Mouse (Mus musculus): Measurements from ENCODE around the gene Kif2c. TPM values are rescaled to one million over a fixed set of nuclear protein-coding genes. Genes with fewer than 3 reads are reported as not detected.

Gene Kif2c
- polyA plus RNA-seq, 1 experiment from 2014 or later = 76.6 TPM

DNA sequence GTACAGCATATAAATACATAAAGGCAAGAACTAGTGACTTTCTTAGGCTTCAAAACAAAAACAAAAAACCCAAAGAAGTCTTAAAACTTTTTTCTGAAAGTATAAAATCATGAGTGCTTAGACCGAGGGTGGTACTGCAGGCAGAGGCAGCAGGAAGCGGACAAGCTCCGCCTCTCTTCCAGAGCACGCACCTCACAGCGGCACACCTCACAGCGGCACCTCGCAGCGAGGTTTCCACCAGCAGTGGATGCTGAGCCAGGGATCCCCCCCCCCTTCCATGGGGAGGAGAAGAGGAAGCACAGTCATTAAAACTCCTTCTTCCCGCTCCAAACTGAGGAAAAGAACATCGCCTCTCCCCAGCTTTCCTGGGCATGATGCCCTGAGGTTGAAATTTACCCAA, 22.8 kb downstream of the Kif2c start:
- 87% methylated on average over 10 of the region's 10 CpGs for WGBS
- H3K36me3 ChIP-seq = peaks cover 71% of the 10 kb centered on the region

DNA sequence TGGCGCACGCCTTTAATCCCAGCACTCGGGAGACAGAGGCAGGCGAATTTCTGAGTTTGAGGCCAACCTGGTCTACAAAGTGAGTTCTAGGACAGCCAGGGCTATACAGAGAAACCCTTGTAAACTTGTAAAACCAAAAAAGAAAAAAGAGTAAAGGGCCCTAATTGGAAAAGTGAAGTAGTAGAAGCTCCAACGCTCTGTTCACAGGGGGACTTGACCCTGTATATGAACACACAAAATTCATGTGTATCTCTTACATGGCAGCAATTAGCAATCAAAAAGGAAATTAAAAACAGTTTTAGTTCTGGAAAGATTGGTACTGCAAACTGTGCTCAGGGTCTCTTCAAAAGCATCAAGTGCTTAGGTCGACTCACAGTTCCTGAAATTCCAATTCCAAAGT, 26.1 kb downstream of the Kif2c start:
- peak overlapping the region; percentile 99 for H3K27ac ChIP-seq
- peaks cover 70% of the 10 kb centered on the region for H3K36me3 ChIP-seq
- peaks cover 26% of the 10 kb centered on the region for H3K4me1 ChIP-seq (replicated peaks)
- DNase-seq (ENCODE audit: low spot score) = no peak
- H3K9me3 ChIP-seq = no peaks in the 10 kb centered on the region
- peak overlapping the region; percentile 98 for H3K4me3 ChIP-seq
- WGBS = 34% methylated on average over 6 of the region's 6 CpGs
- H3K27me3 ChIP-seq (ENCODE audit: insufficient read depth, poor library complexity, severe bottlenecking) = no peaks in the 10 kb centered on the region

More for the DNA sequence above, 22.8 kb downstream of the Kif2c start:
- Histone ChIP-seq H3K27me3 (ENCODE audit: insufficient read depth, poor library complexity, severe bottlenecking) (no peaks in the 10 kb centered on the region), H3K4me1 (replicated peaks) (peaks cover 4% of the 10 kb centered on the region; the same call in 1 of the 2 replicates), H3K4me3 (no peak overlapping the region), H3K27ac (no peak overlapping the region), H3K9me3 (no peaks in the 10 kb centered on the region)
- DNase-seq (ENCODE audit: low spot score) = no peak

DNA sequence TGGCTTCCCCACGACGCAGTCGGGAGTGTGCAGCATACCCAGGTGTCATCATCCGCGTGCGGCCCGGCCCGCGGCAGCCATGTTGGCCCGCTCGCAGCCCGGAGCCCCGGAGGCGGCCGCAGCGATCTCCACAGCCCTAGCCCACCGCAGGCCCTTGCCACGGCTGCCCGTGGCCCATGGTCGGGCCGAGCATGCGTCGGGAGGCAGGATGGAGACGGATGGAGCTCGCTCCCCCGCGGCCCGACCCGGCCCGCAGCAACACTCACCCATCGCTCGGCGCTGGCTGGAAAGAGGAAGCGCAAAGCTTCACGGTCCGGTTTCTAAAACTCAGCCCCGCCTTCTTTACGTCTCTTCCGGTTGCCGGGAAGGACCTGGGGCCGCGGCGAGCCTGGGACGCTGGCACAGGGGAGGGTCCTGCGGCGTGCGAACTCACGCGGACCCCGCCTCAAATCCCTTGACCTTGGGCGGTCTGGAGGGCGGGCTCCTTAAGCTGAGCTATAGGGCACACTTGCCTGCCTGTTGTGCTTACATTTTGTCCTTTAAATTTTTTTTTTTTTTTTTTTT, 26.6 kb downstream of the Kif2c start, which contains the start of gene Rps8:
Rps8 (minus strand) TSS at position 452 of the 564 bp plus-strand sequence.
- Histone ChIP-seq H3K27me3 (ENCODE audit: insufficient read depth, poor library complexity, severe bottlenecking) (no peaks in the 10 kb centered on the region), H3K9me3 (no peaks in the 10 kb centered on the region), H3K36me3 (peaks cover 70% of the 10 kb centered on the region), H3K27ac (peak within 1 kb of the TSS; percentile 99), H3K4me3 (peak within 1 kb of the TSS; percentile 98), H3K4me1 (replicated peaks) (peaks cover 26% of the 10 kb centered on the region)
- under 1% methylated on average over 52 of the region's 52 CpGs for WGBS
- peak; percentile 91 for DNase-seq (ENCODE audit: low spot score)

DNA sequence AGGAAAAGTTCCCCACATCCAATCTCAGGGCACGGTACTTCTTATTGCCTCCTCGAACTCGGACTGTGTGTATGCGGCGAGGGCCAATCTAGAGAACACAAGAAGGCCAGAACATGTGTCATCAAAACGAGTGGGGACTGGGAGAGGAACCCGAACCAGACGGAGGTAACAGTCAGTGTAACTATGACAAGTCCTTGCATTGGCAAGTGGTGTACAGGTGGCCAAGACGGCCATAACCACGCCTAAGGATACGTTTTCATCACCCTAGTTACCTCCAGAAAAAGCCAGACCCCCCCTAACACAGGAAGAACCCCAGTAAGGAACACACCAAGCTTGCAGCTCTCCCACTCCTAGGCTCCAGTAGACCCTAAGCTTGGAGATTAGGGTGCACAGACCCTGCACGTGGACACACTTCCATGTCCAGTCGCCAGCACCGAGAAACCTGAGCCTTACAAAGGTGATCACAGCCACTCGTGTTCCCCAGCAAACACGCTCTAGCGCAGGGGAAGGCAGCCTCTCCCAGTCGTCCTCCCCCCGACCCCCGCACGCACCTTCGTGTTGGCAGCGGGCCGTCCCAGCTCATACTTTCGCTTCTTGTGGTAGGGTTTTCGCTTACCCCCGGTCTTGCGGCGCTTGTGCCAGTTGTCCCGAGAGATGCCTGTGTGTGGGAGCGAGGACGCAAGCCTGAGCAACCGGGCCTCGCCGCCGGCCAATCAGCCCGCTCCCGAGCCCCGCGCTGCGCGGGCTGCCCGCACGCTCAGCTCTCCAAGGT, 27.2 kb downstream of the Kif2c start:
- peaks cover 26% of the 10 kb centered on the region for H3K4me1 ChIP-seq (replicated peaks)
- peak overlapping the region; percentile 98 for H3K4me3 ChIP-seq
- H3K9me3 ChIP-seq = no peaks in the 10 kb centered on the region
- peaks cover 70% of the 10 kb centered on the region for H3K36me3 ChIP-seq
- H3K27ac ChIP-seq = peak overlapping the region; percentile 99
- H3K27me3 ChIP-seq (ENCODE audit: insufficient read depth, poor library complexity, severe bottlenecking) = no peaks in the 10 kb centered on the region
- no peak for DNase-seq (ENCODE audit: low spot score)
- 3% methylated on average over 44 of the region's 44 CpGs for WGBS

DNA sequence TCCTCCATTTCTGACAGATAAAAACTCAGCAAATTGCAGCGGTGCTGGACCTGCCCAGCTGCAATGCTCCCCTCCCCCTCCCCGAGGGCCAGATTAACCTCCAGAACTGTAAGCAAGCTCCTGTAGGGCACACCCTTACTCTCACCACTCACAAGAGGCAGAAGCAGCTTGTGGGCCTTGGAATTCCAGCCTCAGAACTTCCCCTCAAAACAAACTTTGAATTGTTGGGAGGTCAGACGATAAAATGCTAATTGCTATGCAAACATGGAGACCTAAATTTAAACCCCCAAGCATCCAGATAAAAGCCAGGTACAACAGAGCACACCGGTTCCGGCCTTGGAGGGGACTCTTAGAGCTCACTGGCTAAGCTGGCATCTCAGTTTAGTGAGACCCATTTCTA, 29.7 kb downstream of the Kif2c start:
- Histone ChIP-seq H3K27me3 (ENCODE audit: insufficient read depth, poor library complexity, severe bottlenecking) (no peaks in the 10 kb centered on the region), H3K36me3 (peaks cover 75% of the 10 kb centered on the region), H3K27ac (no peak overlapping the region), H3K4me3 (peak overlapping the region; percentile 11; the same call in 1 of the 2 replicates), H3K4me1 (replicated peaks) (peaks cover 26% of the 10 kb centered on the region), H3K9me3 (no peaks in the 10 kb centered on the region)
- DNase-seq (ENCODE audit: low spot score) = no peak
- 87% methylated on average over 5 of the region's 5 CpGs for WGBS

DNA sequence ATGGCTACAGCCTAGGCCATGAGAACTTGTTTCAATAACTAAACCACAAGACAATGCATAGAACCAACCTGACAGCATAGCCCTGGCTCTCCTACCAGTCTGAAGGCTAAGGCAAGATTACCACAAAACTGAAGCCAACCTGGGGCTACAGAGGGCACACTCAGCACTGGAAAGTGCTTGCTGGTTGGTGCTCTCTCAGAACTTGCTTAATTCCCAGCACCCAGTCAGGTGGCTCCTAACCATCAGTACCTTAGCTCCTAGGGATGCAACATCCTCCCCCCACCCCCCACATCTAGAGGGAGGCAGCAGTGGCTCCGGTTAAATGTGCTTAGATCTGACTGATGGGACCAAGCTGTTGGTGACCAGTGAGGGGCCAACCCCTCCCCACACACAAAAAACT, 31.0 kb downstream of the Kif2c start:
- H3K27ac ChIP-seq = no peak overlapping the region
- 89% methylated on average over 1 of the region's 1 CpGs for WGBS
- H3K27me3 ChIP-seq (ENCODE audit: insufficient read depth, poor library complexity, severe bottlenecking) = no peaks in the 10 kb centered on the region
- H3K36me3 ChIP-seq = peaks cover 79% of the 10 kb centered on the region
- DNase-seq (ENCODE audit: low spot score) = no peak
- H3K9me3 ChIP-seq = no peaks in the 10 kb centered on the region
- no peak overlapping the region for H3K4me3 ChIP-seq
- peaks cover 26% of the 10 kb centered on the region for H3K4me1 ChIP-seq (replicated peaks)

DNA sequence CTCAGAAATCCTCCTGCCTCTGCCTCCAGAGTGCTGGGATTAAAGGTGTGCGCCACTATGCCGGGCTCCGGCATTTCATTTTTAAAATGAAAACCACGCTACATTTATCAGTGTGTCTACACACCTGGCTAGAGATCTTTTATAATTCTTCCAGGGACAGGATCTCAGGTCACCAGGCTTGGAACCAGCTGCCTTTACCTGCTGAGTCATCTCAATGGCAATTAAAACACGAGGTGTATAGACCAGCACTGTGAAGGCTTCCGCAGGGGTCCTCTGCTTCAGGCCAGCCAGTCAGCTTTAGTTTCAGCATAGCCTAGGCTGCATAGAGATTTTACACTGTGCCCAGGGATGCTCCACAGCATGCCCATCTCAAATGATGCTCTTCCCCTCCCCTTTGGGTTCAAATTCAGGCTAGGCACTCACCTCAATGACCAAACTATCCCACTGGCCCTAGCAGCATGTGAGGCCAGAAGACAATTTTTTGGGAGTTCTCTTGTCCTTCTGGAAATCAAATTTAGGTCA, 32.2 kb downstream of the Kif2c start:
- 90% methylated on average over 6 of the region's 6 CpGs for WGBS
- no peak for DNase-seq (ENCODE audit: low spot score)
- H3K36me3 ChIP-seq = peaks cover 78% of the 10 kb centered on the region

DNA sequence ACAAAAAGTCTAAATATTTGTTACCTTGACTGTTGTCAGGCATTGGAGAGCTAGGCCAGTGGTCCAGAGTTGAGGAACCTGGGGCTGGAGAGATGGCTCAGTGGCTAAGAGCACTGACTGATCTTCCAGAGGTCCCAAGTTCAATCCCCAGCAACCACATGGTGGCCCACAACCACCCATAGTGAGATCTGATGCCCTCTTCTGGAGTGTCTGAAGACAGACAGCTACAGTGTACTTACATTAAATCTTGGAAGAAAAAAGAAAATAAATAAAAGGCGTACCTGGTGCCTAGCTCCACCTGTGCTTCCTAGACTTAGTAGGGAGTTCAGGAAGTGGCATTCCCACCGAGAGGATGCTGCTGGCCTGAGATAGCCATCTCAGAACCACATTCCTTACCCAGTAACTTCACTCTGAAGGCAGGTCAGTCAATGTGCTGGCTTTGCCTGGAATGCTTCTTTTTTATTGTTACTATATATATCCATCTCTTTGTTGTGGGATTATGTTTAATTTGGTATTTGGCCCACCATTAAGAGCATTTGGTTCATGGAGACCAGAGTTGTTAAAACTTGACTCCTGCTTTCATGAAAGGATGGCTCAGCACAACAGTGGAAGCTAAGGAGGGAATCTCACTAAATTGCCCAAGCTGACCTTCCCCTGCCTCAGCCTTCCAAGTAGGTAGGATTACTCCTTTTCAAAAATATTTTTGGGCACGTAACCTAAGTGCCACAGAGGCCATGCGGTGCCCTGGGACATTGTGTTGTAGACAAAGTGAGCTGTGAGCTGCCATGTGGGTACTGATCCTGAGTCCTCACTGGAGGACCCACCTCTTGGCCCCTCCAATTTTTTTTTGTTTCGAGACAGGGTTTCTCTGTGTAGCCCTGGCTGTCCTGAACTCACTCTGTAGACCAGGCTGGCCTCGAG, 32.9 kb downstream of the Kif2c start:
- Histone ChIP-seq H3K27me3 (ENCODE audit: insufficient read depth, poor library complexity, severe bottlenecking) (no peaks in the 10 kb centered on the region), H3K4me1 (replicated peaks) (peaks cover 25% of the 10 kb centered on the region), H3K9me3 (no peaks in the 10 kb centered on the region), H3K36me3 (peaks cover 71% of the 10 kb centered on the region), H3K4me3 (no peak overlapping the region), H3K27ac (no peak overlapping the region)
- DNase-seq (ENCODE audit: low spot score) = no peak
- WGBS = 71% methylated on average over 6 of the region's 6 CpGs

More for the DNA sequence above, 32.2 kb downstream of the Kif2c start:
- Histone ChIP-seq H3K4me3 (no peak overlapping the region), H3K27me3 (ENCODE audit: insufficient read depth, poor library complexity, severe bottlenecking) (no peaks in the 10 kb centered on the region), H3K4me1 (replicated peaks) (peaks cover 30% of the 10 kb centered on the region), H3K27ac (no peak overlapping the region), H3K9me3 (no peaks in the 10 kb centered on the region)

DNA sequence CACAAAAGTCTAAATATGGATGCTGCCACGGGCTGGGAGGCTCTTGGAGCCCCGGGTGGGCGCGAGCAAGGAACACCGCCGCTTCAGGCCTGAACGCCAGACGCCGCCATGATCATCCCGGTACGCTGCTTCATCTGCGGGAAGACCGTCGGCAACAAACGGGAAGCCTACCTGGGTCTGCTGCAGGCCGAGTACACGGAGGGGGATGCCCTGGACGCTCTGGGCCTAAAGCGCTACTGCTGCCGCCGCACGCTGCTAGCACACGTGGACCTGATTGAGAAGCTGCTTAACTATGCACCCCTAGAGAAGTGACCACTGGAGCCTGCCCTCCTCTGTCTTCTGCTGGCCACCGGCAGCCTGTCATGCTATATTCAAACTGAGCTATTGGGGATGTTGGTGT, 33.6 kb downstream of the Kif2c start:
- H3K27ac ChIP-seq = no peak overlapping the region
- WGBS = 73% methylated on average over 24 of the region's 24 CpGs
- no peak overlapping the region for H3K4me3 ChIP-seq
- H3K27me3 ChIP-seq (ENCODE audit: insufficient read depth, poor library complexity, severe bottlenecking) = no peaks in the 10 kb centered on the region
- peaks cover 63% of the 10 kb centered on the region for H3K36me3 ChIP-seq
- DNase-seq (ENCODE audit: low spot score) = no peak
- H3K9me3 ChIP-seq = no peaks in the 10 kb centered on the region
- peaks cover 17% of the 10 kb centered on the region for H3K4me1 ChIP-seq (replicated peaks)

DNA sequence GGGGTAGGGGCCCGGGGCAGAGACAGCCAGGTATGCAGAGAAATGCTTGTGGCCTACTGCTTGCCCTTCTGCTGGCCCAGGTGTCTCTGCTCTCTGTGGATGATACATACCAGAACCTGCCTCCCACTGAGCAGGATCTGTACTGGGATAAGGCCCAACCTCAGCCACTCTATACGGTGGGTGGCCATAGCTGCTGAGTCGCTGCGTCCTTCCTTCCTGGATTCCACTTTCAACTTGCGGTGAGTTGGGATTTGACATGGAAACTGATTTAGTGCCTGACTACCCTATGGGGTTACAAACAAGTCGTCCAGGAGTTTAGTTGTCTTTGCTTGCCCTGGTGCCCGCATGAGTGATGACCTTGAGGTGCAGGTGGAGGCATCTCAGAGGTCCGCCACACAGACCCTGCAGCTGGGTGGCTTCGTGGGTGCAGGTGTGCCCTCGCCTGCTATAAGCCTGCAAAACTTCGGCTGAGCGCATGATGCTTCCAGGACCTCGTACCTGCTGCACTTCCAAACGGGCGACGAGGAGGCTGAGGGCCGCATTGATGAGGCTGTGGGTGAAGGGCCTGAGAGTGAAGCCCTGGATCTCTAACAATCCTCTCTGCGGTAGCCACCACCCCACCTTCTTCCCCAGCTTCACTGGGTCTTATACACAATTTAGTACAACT, 34.3 kb downstream of the Kif2c start:
- peaks cover 11% of the 10 kb centered on the region for H3K4me1 ChIP-seq (replicated peaks)

DNA sequence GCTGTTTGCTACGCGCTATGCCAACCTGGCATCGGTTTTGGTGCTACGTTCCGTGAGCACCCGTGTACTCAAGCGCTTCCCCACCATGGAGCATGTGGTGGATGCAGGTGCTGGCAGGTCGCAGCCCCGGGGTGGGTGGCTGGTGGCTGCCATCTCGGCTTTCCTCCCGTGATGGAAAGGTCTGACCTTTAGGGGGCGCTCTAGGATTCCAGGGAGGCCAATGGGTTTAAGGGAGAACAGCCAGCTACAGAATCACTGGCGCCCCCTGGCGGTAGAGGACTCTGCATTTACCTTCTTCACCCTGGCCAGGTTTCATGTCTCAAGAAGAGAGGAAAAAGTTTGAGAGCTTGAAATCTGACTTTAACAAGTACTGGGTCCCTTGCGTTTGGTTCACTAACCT, 36.3 kb downstream of the Kif2c start:
- H3K4me1 ChIP-seq (replicated peaks) = 0 out of 2 replicates have a peak, but pooled peaks cover 4% of the 10 kb centered on the region
- no peak overlapping the region for H3K27ac ChIP-seq
- DNase-seq (ENCODE audit: low spot score) = peak; percentile 85
- no peaks in the 10 kb centered on the region for H3K9me3 ChIP-seq
- H3K27me3 ChIP-seq (ENCODE audit: insufficient read depth, poor library complexity, severe bottlenecking) = peaks cover 5% of the 10 kb centered on the region; the same call in 1 of the 2 replicates
- WGBS = 29% methylated on average over 15 of the region's 15 CpGs
- H3K36me3 ChIP-seq = peaks cover 38% of the 10 kb centered on the region
- H3K4me3 ChIP-seq = no peak overlapping the region

More for the DNA sequence above, 34.3 kb downstream of the Kif2c start:
- 88% methylated on average over 18 of the region's 18 CpGs for WGBS
- Histone ChIP-seq H3K9me3 (no peaks in the 10 kb centered on the region), H3K4me3 (no peak overlapping the region), H3K27ac (no peak overlapping the region), H3K36me3 (peaks cover 57% of the 10 kb centered on the region), H3K27me3 (ENCODE audit: insufficient read depth, poor library complexity, severe bottlenecking) (no peaks in the 10 kb centered on the region)
- DNase-seq (ENCODE audit: low spot score) = no peak

DNA sequence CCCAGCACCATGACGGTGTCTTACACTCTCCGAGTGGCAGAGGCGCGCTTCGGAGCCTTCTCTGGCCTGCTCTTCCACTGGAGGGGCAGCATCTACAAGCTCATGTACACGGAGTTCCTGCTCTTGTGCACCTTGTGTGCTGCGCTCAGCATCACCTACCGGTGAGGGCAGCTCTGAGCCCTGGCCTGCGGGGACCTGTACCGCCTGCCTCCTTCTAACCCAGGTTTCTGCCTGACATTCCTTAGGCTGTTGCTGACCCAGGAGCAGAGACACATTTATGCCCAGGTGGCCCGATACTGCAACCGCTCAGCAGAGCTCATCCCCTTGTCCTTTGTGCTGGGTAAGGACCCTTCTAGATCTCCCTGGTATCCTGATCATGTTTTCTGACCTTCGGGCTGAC, 37.2 kb downstream of the Kif2c start:
- no peak overlapping the region for H3K4me3 ChIP-seq
- H3K4me1 ChIP-seq (replicated peaks) = 0 out of 2 replicates have a peak, but pooled peaks cover 7% of the 10 kb centered on the region
- DNase-seq (ENCODE audit: low spot score) = no peak
- H3K27me3 ChIP-seq (ENCODE audit: insufficient read depth, poor library complexity, severe bottlenecking) = peaks cover 5% of the 10 kb centered on the region; the same call in 1 of the 2 replicates
- WGBS = 93% methylated on average over 13 of the region's 13 CpGs
- H3K27ac ChIP-seq = no peak overlapping the region
- H3K36me3 ChIP-seq = peaks cover 29% of the 10 kb centered on the region
- H3K9me3 ChIP-seq = no peaks in the 10 kb centered on the region

Data from hindbrain, embryonic 10.5 days (tissue).